Mouse (Mus musculus): Measurements from ENCODE around the gene Cant1. TPM values are rescaled to one million over a fixed set of nuclear protein-coding genes. Genes with fewer than 3 reads are reported as not detected.

The Cant1 gene
- total RNA-seq, 2 experiments from 2014 or later = 30.1 to 33.1 TPM

DNA sequence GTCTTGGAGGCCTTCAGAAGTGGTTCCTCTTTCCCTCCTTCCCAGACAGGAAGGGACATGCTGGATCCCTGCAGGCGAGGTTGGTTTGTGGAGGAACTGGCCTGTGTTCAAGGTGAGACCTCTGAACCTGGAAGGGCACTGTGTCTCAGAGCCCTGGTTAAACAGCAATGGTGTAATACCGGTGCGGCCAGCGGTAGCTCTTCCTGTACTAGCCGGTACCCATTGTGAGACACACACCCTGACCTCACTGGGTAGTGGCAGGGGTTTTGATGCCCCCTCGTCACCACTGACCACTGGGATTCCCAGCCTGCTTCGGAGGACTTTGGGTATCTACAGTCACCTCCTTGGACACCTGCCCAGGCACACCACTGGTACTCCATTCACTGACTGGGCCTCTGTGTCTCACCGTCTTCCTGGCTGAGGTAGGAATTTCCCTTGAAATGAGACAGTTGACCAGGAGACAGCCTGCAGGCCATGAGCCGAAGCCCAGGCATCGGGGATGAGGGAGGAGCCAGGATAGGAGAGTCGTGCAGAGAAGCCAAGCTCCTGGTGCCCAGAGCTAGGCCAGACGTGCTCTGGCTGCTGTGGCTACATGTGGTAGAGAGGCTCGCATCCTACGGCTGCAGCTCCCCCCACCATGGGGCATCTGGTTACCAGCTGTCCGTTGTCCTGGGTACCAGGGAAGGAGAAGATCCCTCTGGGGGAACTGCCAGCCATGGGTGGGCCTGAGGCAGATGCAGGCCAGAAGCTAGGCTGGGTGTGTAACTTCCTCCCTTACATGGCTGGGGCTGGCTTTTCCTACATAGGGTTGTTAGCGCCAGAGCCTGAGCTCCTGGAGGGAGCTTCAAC is 12.4 kb upstream of the Cant1 start:
- no peak for DNase-seq (ENCODE audit: low spot score in 2 of 2)

DNA sequence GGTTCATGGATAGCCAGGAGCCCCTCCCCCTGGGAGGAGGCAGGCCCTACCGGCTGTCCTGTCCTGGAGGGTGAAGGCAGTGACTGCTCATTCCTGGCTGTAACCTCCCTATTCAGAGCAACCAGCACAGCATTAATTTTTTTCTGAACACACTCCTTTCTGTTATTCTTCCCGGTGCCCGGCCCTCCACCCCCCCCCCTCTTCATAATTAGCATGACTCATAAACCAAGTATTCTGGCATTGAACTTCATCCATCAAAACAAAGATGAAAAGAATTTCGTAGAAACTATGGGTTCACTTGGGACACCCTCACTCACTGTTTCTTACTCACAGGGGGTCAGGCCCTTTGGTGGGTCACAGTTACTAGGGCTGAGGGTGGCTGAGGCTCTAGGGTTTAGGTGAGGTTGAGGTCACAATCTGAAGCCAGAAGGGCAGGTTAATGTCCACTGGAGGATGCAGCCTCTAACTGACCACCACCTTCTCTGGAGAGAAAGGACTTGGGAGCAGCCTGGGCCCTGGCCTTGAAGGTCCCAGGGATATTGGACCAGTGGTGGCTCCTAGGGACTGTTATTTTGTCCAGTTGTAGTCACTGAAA is 11.5 kb upstream of the Cant1 start:
- no peak for DNase-seq (ENCODE audit: low spot score in 2 of 2)

DNA sequence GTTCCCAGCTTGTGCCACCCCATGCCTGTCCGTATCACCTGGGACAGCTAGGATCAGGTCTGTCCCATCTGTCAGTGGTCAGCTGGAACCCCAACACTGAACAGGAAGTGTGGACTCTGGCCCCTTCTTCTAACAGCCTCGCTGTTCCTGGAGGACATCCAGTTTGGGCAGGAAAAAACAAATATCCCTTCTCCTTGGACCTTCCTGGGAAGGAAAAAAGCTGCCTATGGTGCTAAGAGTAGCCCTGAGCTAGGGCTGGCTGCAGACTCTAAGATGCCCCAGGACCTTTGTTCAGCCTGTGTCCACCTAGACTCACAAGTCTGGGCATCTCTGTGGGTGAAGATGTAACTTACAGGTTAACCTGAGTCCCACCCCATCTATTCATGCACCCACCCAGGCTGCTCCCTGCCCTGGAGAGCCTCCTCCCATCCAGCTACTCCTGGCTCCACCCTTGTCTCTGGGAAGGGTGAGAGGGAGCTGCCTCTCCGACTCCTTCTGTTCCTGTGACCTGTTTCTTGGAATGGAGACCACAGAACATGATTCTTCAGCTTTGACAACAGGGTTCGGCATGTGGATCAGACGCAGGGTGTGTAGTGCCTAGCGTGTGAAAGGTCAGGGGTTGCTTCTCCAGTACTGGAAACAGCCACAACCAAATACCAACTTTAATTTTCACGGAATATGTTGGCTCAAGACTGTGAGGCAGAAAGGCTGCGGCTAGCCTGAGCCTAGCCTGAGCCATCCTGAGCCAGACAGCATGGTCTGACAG is 10.2 kb upstream of the Cant1 start:
- no peak for DNase-seq (ENCODE audit: low spot score in 2 of 2)

DNA sequence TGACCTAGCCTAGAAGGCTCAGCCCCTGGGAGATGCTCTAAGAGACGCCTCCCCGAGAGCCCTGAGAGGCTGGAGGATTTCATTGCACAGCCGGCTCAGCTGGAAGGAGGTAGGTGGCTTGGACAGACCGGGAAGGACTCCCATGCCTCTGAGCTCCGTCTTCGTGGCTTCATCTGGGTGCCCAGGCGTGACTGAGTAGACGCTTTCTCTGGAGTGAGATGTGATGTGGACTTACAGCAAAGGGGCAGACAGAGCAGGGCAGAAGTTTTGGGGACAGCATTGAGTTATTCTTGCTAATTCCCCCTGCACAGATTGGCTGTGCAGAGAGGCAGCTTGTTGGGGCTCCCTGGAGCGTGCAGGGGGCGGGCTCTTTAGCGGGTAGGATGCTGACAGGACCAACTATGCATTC is 9.6 kb upstream of the Cant1 start:
- DNase-seq (ENCODE audit: low spot score in 2 of 2) = no peak

DNA sequence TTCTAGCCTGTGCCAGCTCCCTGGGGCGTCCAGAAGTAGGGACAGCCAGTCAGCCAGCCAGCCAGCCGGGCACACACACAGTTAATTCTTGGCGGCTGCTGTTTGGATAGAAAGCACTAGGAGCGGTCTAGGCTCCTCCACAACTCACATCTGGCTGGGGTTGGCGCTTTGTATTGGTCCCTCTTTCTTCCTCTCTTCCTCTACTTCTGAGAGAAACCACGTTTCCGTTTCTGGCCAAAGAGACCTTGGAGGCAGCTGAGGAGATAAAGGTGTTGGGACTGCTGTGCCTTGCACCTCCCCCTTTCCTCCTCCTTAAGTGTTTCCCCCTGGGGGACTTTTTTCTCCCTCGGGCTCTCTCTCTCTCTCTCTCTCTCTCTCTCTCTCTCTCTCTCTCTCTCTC is 9.1 kb upstream of the Cant1 start, which contains the start of gene C1qtnf1:
TSS of gene C1qtnf1 (plus strand) at position 218 of the 400 bp plus-strand sequence.
- no peak for DNase-seq (ENCODE audit: low spot score in 2 of 2)

DNA sequence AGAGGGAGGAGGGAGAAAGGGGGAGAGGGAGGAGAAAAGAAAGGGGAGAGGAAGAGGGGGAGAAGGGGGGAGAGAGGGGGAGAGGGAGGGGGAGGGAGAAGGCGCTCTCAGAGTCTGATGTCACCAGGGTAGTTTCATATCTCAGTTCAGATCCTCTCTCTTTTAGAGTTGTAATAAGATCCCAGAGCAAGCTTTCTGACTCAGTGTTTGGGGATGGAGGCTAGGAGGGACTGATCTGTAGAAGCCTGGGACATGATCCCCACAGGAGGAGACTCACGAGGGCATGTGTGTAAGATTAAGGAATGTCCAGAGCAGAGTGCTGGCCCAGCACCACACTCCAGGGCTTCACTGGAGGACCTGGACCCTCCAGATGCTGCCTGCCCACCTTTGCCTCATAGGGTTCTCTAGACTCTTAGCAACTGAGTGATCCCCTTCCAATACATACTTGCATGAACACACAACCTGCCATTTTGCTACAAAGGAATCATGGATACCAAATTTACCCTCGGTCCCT is 8.4 kb upstream of the Cant1 start:
- DNase-seq (ENCODE audit: low spot score in 2 of 2) = no peak

DNA sequence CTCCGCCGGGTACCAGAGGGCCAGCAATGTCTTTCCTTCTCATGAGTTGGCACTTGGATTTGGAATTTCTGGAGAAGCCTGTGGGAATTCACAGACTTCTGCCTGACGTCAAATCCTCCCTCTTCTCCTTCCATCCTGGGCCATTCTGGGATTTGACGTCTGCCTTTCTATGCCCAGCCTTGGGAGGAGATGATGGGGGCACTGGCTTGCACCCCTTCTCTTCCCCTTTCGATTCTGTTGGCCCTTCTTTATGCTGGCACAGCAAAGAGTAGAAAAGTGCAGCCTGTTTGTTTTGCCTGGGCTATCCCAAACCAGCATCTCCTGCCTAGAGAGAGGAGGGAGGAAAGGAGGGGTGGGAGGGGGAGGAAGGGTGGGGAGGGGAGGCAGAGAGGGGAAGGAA is 7.9 kb upstream of the Cant1 start:
- no peak for DNase-seq (ENCODE audit: low spot score in 2 of 2)

DNA sequence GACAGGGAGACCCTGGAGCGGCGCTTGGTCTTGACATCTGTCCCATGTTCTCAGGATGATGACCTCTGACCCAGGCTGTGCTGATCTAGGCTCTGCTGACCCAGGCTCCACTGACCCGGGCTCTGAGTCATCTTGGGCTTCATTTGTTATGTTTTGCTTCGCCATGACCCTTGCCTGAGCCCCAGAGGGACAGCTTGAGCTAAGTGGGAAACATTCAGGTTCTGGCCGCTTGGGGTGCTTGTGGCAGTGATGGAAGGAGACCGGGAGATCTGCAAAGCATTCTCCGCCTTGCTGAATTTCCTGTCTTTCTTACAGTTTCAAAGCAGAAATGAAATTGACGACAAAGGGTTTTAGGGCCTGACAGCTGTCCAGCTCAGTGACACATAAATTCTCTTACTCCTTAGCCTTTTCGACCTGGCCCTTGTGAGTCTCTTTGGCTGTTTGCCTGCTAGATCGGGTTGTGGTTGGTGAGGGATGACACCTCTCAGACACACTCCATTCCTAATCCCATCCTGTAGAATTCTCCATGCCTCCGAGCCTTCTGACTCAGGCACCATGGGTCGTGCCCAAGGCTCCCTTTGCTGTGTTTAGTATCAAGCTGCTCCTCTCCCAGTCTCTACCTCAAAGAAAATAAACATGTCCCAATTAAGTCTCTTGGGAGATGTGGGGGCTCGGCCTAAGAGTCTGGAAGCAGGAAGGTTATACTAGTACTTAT is 5.9 kb upstream of the Cant1 start:
- DNase-seq (ENCODE audit: low spot score in 2 of 2) = no peak

DNA sequence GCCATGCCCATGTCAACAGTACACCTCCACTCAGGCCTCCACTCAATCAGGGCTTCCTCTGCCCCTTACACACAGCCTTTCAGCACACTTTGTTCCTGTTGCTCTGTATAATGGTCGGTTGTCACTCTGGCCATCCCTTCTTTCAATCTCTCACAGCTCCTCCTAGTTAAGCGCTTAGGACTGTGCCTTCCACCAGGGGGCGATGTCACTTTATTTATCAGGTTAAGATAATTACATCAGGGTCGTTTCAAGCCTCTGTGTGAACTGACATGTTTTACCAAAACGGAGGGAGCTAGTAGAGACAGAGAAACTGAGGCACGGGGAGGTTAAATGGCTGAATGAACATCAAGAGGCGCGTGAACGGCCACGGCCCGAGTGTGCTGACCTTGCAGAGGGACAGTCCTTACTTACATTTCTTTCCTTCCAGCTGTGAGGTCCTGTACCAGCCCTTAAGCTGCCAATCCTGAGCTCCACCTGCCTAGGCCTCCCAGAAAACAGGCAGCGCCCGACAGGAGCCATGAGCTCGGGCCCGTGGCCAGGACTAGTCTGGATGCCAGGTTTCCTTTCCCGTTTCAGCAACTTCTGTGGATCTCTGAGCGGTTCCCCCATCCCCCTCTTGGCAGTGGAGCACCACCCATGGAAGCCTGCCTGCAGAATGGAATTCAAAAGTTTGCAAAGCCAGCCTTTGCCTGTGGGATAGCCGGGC is 4.5 kb upstream of the Cant1 start:
- DNase-seq (ENCODE audit: low spot score in 2 of 2) = peak; percentile 76 to 81

DNA sequence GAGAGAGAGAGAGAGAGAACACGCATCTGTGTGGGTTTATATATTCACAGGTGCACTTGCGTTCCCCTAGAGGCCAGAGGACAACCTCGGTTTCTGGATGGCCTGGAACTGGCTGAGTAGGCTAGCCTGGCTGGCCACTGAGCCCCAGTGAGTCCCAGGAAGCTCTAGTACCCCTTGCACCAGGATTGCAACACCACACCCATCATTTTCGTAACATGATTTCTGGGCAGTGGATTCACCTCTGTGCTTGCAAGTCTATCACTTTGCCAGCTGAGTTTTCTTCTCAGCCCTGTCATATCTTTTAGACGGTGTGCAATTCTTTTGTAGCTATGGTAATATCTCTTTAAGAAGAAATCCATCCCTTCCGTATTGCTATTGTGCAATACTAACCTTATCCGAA is 1.4 kb upstream of the Cant1 start:
- DNase-seq (ENCODE audit: low spot score in 2 of 2) = no peak

DNA sequence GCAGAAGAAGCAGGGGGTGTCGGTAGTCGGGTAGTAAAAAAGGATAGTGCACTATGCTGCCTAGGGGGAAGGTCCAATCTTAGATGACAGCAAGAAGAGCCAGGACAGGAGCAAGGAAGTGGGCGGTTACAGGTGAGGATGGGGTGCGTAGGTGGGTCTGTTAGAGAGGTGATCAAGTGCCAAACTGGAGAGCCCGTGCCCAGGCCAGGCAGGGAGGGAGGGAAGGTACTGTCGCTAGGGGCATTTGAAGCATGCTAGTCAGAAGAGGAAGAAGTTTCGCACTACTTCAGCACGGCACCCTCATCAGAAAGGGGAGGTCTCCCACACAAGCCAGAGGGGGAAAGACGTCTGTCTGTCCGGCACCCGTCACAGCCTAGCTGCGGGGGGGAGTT is 448 bp downstream of the Cant1 start:
- no peak for DNase-seq (ENCODE audit: low spot score in 2 of 2)

DNA sequence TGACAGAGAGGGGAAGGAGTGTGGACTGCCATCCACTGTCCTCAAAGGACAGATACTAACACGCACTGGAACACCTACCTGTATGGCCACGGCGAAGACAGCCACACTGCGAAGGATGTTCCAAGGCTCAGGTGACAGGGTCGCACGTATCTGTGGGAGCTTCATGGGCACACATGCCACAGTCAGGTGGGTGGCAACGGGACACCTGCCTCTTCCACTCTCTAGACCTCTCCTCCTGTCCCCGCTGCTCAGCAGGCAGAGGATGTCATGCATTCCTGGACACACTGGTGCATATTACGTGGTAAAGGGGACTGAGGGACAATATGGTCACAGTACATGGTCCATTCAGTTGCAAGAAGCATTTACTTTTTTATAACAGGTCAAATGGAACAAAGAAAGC is 1.4 kb downstream of the Cant1 start:
- DNase-seq (ENCODE audit: low spot score in 2 of 2) = no peak

DNA sequence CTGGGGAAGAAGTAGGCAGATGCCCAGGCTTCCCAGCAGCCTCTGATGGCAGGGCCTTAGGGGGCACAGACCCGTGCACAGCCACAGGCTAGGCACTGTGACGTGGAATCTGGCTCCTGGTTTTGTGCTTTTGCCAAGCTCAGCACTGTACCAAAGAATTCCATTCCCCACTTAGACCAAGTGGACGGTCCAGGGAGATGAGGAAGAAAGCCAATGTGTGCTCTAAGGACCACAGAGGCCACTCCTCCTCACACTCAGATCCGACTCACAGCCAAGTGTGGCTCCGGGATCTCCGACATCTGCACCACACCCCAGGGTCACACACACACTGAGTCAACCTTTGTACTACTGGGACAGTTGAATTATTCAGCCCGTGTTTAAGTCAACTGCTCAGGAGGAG is 2.8 kb downstream of the Cant1 start:
- DNase-seq (ENCODE audit: low spot score in 2 of 2) = no peak

DNA sequence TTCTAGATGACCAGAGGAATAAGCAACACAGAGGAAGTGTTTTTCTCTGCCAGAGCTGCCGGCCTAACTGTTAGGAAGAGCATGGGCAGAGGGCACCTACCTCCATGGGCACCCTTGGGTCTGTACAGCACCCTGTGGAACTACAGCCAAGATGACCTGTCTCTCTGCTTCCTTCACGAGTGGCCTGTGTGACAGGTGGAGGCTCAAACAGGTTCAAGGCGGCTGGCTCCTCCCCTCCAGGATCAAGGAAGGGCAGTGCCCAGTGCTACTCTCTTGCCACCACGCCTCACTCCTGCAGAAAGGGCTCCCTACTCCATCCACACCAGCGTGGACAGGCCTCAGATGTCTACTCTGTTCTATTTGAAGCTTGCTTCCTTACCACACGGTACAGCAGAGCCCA is 3.3 kb downstream of the Cant1 start:
- no peak for DNase-seq (ENCODE audit: low spot score in 2 of 2)

DNA sequence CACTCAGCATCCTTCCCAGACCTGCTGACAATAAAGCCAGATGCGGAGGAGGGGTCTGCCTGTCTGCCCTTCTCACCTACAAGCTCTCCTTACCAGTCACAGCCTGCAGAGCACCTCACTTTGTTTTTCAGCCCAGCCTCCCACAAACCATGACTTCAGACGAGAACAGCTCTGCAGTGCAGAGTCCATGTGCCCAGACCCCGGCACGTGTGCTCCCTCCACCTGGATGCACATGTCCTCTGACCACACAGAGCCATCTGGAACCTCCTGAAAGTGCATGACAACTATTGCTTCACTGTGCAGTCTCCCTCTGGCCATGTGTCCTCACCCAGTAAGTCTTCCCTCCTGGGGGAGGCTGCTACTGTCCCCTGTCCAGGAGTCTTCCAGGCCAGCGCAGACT is 4.6 kb downstream of the Cant1 start:
- no peak for DNase-seq (ENCODE audit: low spot score in 2 of 2)

DNA sequence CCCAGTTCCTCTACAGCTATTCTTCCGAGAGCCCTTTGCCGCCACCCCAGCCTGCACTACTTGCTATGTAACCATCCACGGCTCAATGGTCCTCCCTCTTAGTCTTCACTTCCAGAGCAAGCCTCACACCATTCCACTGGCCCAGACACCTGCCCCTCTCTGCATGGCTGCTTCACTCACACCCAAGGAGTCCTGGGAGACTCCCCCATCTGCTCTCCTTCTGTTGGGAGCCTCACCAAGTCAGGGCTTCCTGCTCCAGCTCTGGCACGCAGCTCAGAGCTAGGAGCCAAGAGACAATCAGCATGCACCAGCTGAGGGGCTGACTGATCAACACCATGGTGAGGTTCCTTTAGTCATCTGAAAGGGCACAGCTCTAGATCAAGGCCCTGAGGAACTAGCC is 5.8 kb downstream of the Cant1 start:
- no peak for DNase-seq (ENCODE audit: low spot score in 2 of 2)

DNA sequence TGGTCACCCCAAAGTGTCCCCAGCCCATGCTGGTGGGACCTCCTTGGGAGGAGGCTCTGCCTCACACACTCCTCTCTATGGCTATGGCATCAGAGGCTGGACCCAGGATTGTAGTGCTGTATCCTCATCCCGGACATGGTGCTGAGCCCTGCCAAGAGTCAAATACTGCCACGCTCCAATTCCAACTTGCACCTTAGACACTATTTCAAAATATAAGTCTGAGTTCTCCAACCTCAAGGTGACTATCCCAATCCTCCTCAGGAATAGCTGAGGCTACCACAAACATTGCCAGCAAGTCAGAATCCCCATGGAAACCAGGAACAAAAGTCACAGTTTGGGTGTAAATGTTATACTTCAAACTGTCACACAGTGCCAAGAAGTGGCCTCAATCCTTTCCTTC is 6.3 kb downstream of the Cant1 start:
- DNase-seq (ENCODE audit: low spot score in 2 of 2) = no peak

DNA sequence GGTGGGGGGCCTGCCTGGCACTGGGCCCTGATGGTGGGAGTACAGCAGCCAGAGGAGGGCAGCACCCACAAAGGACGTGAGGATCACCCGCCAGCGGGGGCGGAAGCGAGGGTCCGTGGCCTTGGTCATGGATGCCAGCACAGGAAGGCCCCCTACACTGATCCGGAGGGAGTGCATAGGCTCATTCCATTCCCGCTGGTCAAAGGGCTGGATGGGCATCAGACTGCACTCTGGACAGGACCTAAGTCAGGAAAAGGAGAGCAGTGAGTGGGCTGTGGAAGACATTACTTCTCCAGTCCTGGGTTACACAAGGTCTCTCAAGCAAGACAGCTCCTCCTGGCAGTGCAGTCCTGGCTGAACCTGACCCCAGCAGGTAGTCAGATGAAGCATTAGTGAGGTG is 7.6 kb downstream of the Cant1 start:
- DNase-seq (ENCODE audit: low spot score in 2 of 2) = no peak

DNA sequence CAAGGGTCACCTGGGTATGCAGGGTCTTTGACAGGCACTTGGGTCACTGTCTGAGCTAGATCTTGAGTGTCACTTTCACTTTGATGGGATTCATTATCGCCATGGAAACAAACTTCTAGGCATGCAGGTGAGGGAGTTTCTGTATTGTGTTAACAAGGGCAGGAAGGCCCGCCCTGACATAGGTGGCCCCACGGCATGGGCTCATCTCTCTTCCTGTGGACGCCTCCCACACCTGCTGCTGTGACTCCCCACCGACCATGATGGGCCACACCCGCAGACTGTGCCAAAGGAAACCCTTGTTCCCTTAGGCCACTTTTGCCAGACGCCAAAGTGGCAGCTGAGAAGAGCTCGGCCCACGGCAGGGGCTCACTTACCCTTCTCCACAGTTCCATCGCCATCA is 8.4 kb downstream of the Cant1 start:
- no peak for DNase-seq (ENCODE audit: low spot score in 2 of 2)

DNA sequence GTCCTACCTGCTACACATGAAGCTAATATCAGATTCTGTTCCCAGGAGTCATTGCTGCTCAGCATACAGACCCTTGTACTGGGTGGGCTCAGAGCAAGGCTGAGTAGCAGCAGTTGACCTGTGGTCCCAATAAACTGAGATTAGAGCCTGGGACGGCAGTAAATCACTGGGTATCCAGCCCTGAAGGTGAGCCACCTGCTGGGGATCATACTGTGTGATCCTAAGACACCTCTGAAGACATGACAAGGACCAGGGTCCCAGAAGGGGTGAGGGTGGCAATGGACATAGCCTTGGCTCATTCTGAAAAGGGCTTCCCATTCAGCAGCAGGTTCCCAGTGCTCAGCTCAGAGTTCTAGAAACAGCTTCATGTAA is 8.8 kb downstream of the Cant1 start:
- no peak for DNase-seq (ENCODE audit: low spot score in 2 of 2)

All from adrenal gland, adult 18-20 months (tissue).